Mouse (Mus musculus) intestine, embryonic 16.5 days (tissue): ENCODE measurements around the gene 1810010D01Rik. TPM values are rescaled to one million over a fixed set of nuclear protein-coding genes. Genes with fewer than 3 reads are reported as not detected.

Source experiments
- ATAC-seq: fragments of 200-750 bp; cut with Nextera tagmentation; 2 replicates; pipeline ENCODE4 v1.8.0; 2017; ENCODE audit warnings: moderate TSS enrichment, moderate library complexity
- H3K27ac ChIP-seq: fragments of 300-500 bp; sonication (generic); 2 replicates; pipeline ENCODE4 v1.5.1; 2014; ENCODE audit warnings: mild to moderate bottlenecking, low read length
- H3K27me3 ChIP-seq: fragments of 300-500 bp; sonication (generic); replicated peaks from 2 replicates; pipeline ENCODE4 v1.6.1; 2014; ENCODE audit warnings: low read length, control low read depth, mixed read lengths; ENCODE audit not compliant: control insufficient read depth, insufficient read depth
- H3K36me3 ChIP-seq: fragments of 300-500 bp; sonication (generic); 2 replicates; pipeline ENCODE4 v1.6.1; 2014; ENCODE audit warnings: low read length, control low read depth; ENCODE audit not compliant: control insufficient read depth, insufficient read depth
- H3K4me1 ChIP-seq: fragments of 300-500 bp; sonication (generic); 2 replicates; pipeline ENCODE4 v1.6.1; 2014; ENCODE audit warnings: low read length, control low read depth, mixed read lengths; ENCODE audit not compliant: control insufficient read depth, insufficient read depth
- H3K4me2 ChIP-seq: fragments of 300-500 bp; sonication (generic); 2 replicates; pipeline ENCODE4 v1.6.1; 2014; ENCODE audit warnings: low read depth, low read length, control low read depth
- H3K4me3 ChIP-seq: fragments of 300-500 bp; sonication (generic); 2 replicates; pipeline ENCODE4 v1.5.1; 2014; ENCODE audit warnings: mild to moderate bottlenecking, low read length
- H3K9ac ChIP-seq: fragments of 300-500 bp; sonication (generic); 2 replicates; pipeline ENCODE4 v1.6.1; 2014; ENCODE audit warnings: low read depth, low read length
- H3K9me3 ChIP-seq: fragments of 300-500 bp; sonication (generic); 2 replicates; pipeline ENCODE4 v1.6.1; 2016; ENCODE audit warnings: low read length, control low read depth; ENCODE audit not compliant: control insufficient read depth
- WGBS: fragments of 180-500 bp; shearing (Covaris S2); extraction: QIAGEN DNeasy Blood & Tissue Kit; methylation state at CpG from one replicate; pipeline ENCODE4 v1.1.7; 2014; 5-methylcytosine and 5-hydroxymethylcytosine counted together
- polyA plus RNA-seq: library from polyadenylated mRNA; unstranded; fragments of >200 nt; fragmentation: Nextera tagmentation; extraction: Ambion mirVana; gene quantifications from 2 replicates; pipeline ENCODE4 v1.2.1, GENCODE M21; 2015

The 1810010D01Rik gene
- polyA plus RNA-seq: 0.54 and 0.65 TPM in 2 replicates

- Histone ChIP-seq H3K36me3 (no peaks in the 10 kb centered on the region), H3K4me2 (no peak within 1 kb of the TSS), H3K9me3 (no peaks in the 10 kb centered on the region), H3K4me1 (peaks cover 32% of the 10 kb centered on the region), H3K27ac (peak within 1 kb of the TSS; percentile 91), H3K27me3 (no peaks in the 10 kb centered on the region), H3K9ac (peak within 1 kb of the TSS; percentile 80; the same call in 1 of the 2 replicates), H3K4me3 (no peak within 1 kb of the TSS)
- WGBS: 63% methylated on average over 4 of the region's 4 CpGs
- no peak for ATAC-seq
These were observed at the start of gene 1810010D01Rik for GRCm38 (mm10) chr7:145208006-145208405. Gene 1810010D01Rik (minus strand): TSS chr7:145208119.

- H3K4me1 ChIP-seq: no peaks in the 10 kb centered on the region; the same call in 1 of the 2 replicates
- H3K27ac ChIP-seq: no peak overlapping the region
- no peak overlapping the region for H3K9ac ChIP-seq
- no peaks in the 10 kb centered on the region for H3K27me3 ChIP-seq
- H3K36me3 ChIP-seq: 0 out of 2 replicates have a peak, but pooled peaks cover 5% of the 10 kb centered on the region
- no peaks in the 10 kb centered on the region for H3K9me3 ChIP-seq
- 93% methylated on average over 1 of the region's 1 CpGs for WGBS
- H3K4me3 ChIP-seq: no peak overlapping the region
- no peak overlapping the region for H3K4me2 ChIP-seq
- ATAC-seq: no peak
These were observed 48.2 kb upstream of the 1810010D01Rik start for GRCm38 (mm10) chr7:145256092-145256491.

- Histone ChIP-seq H3K4me2 (no peak overlapping the region), H3K4me1 (no peaks in the 10 kb centered on the region; the same call in 1 of the 2 replicates), H3K27ac (no peak overlapping the region), H3K9ac (no peak overlapping the region), H3K27me3 (no peaks in the 10 kb centered on the region), H3K4me3 (no peak overlapping the region), H3K36me3 (no peaks in the 10 kb centered on the region), H3K9me3 (no peaks in the 10 kb centered on the region)
- no peak for ATAC-seq
- 59% methylated on average over 3 of the region's 3 CpGs for WGBS
These were observed 46.2 kb upstream of the 1810010D01Rik start for GRCm38 (mm10) chr7:145253986-145254630.

- 27% methylated on average over 8 of the region's 8 CpGs for WGBS
- H3K36me3 ChIP-seq: no peaks in the 10 kb centered on the region
- peak overlapping the region; percentile 25; the same call in 1 of the 2 replicates for H3K9ac ChIP-seq
These were observed 45.0 kb upstream of the 1810010D01Rik start for GRCm38 (mm10) chr7:145252715-145253476.

GRCm38 (mm10) chr7:145250225-145250624 lies 42.3 kb upstream of the 1810010D01Rik start:
- Histone ChIP-seq H3K4me3 (no peak overlapping the region), H3K9ac (no peak overlapping the region), H3K4me1 (no peaks in the 10 kb centered on the region; the same call in 1 of the 2 replicates), H3K36me3 (no peaks in the 10 kb centered on the region), H3K9me3 (no peaks in the 10 kb centered on the region), H3K4me2 (no peak overlapping the region), H3K27ac (no peak overlapping the region), H3K27me3 (no peaks in the 10 kb centered on the region)
- ATAC-seq: no peak
- WGBS: 69% methylated on average over 9 of the region's 9 CpGs

More at GRCm38 (mm10) chr7:145252715-145253476, 45.0 kb upstream of the 1810010D01Rik start:
- no peak overlapping the region for H3K4me2 ChIP-seq
- no peak overlapping the region for H3K4me3 ChIP-seq
- no peaks in the 10 kb centered on the region for H3K9me3 ChIP-seq
- no peak overlapping the region for H3K27ac ChIP-seq
- H3K27me3 ChIP-seq: no peaks in the 10 kb centered on the region
- ATAC-seq: peak; percentile 66
- H3K4me1 ChIP-seq: no peaks in the 10 kb centered on the region; the same call in 1 of the 2 replicates

- Histone ChIP-seq H3K27ac (no peak overlapping the region), H3K4me1 (no peaks in the 10 kb centered on the region; the same call in 1 of the 2 replicates), H3K9me3 (no peaks in the 10 kb centered on the region), H3K27me3 (no peaks in the 10 kb centered on the region), H3K9ac (no peak overlapping the region), H3K4me3 (no peak overlapping the region), H3K4me2 (no peak overlapping the region), H3K36me3 (no peaks in the 10 kb centered on the region)
- ATAC-seq: no peak
- 78% methylated on average over 2 of the region's 2 CpGs for WGBS
These were observed 41.0 kb upstream of the 1810010D01Rik start for GRCm38 (mm10) chr7:145248911-145249310.

GRCm38 (mm10) chr7:145242851-145243712 lies 35.2 kb upstream of the 1810010D01Rik start:
- no peak overlapping the region for H3K9ac ChIP-seq
- no peak overlapping the region for H3K27ac ChIP-seq
- 12% methylated on average over 9 of the region's 9 CpGs for WGBS
- peak; percentile 82 for ATAC-seq
- H3K4me3 ChIP-seq: no peak overlapping the region
- no peaks in the 10 kb centered on the region for H3K36me3 ChIP-seq
- no peak overlapping the region for H3K4me2 ChIP-seq
- H3K27me3 ChIP-seq: no peaks in the 10 kb centered on the region
- H3K9me3 ChIP-seq: no peaks in the 10 kb centered on the region
- H3K4me1 ChIP-seq: peaks cover 3% of the 10 kb centered on the region; the same call in 1 of the 2 replicates

GRCm38 (mm10) chr7:145242028-145242427 lies 34.1 kb upstream of the 1810010D01Rik start:
- Histone ChIP-seq H3K9ac (no peak overlapping the region), H3K4me1 (peaks cover 3% of the 10 kb centered on the region; the same call in 1 of the 2 replicates), H3K4me2 (no peak overlapping the region), H3K27ac (no peak overlapping the region), H3K4me3 (no peak overlapping the region), H3K36me3 (no peaks in the 10 kb centered on the region), H3K9me3 (no peaks in the 10 kb centered on the region), H3K27me3 (no peaks in the 10 kb centered on the region)
- WGBS: 85% methylated on average over 9 of the region's 9 CpGs
- no peak for ATAC-seq

- H3K4me3 ChIP-seq: no peak overlapping the region
- no peak overlapping the region for H3K4me2 ChIP-seq
- no peaks in the 10 kb centered on the region for H3K27me3 ChIP-seq
- peaks cover 3% of the 10 kb centered on the region; the same call in 1 of the 2 replicates for H3K4me1 ChIP-seq
- 87% methylated on average over 4 of the region's 4 CpGs for WGBS
- H3K9ac ChIP-seq: no peak overlapping the region
- H3K27ac ChIP-seq: no peak overlapping the region
- no peaks in the 10 kb centered on the region for H3K36me3 ChIP-seq
- no peaks in the 10 kb centered on the region for H3K9me3 ChIP-seq
- no peak for ATAC-seq
These were observed 33.0 kb upstream of the 1810010D01Rik start for GRCm38 (mm10) chr7:145240929-145241328.
